Mouse (Mus musculus) erythroblast, embryonic 14.5 days (primary cell): Measurements from ENCODE around the gene Smyd3.

Experiments
- GATA1 ChIP-seq: IDR thresholded peaks from 2 replicates; pipeline ENCODE4 v1.6.1; 2012; ENCODE audit warnings: low read length, inconsistent platforms, mixed read lengths
- TAL1 ChIP-seq: IDR thresholded peaks from 3 replicates; pipeline ENCODE4 v1.6.1; 2012; ENCODE audit warnings: low read length, inconsistent platforms, mixed read lengths

GRCm38 (mm10) chr1:179436596-179436995 is 81.2 kb downstream of the Smyd3 start:
- TF ChIP-seq GATA1 (no peak), TAL1 (no peak)
